Mouse (Mus musculus): ENCODE data around the gene Rasd1.

DNA sequence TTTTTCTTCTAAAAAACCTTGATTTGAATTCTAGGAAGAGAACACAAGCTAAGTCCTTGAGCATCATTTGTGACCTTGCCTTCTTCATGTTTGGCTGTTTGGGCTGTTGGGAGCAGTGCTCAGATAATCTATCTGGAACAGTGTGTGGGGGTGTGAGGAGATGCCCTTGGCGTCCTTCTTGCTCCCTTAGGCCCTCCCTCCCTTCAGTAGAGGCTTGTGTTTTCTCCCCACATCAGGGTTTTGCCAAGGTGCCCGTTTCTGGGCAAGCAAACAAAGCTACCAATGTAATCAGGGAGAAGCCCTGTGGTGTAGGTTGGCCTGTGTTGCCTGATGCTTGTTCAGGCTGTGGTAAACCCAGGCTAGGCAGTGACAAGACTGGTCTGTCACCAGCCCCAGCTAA lies 27.1 kb downstream of the Rasd1 start:
- TF ChIP-seq CTCF (conservative IDR thresholded peaks at IDR 0.05; ENCODE audit: low read length) (no peak), NANOG (IDR thresholded peaks at IDR 0.05; ENCODE audit: borderline replicate concordance, low read length) (no peak)
